Mouse (Mus musculus): ENCODE results near the gene Lamc1.
"Not testable (repeated sequence)": the region's sequence is repeated elsewhere in the genome, so short reads cannot be mapped to it uniquely, and the experiment has no call there.

The Lamc1 gene

GRCm38 (mm10) chr1:153332444-153333295 lies at the start of gene Lamc1:
TSS of gene Lamc1 (minus strand) at chr1:153332786.
- peak; percentile 90 to 91 for DNase-seq

DNA sequence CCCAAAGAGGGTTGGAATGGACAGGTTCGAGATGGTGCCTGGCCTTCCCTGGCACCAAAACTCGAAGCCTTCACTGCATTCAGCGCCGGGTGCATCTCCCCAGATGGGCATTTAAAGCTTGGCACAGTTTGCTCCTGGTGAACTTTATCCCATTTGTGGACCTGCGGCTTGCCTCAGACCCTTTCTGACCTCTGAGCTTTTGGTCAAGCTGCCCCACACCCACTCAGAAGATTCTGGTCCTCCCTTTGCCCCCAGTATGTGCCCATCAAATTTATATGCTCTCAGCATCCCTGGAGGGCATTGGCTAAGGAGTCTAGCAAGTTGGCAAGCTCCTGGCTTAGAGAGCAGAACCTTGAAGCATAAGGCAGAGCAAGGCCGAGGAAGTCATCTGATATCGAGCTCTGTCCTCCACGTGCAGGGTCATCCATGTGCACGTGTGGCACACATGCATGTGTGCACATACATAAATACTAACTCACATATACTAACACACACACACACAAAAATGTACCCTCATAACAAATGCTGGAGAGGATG lies 48.2 kb upstream of the Lamc1 start:
- no peak for DNase-seq

- DNase-seq, result no peak
Observed at GRCm38 (mm10) chr1:153379832-153380231, 47.2 kb upstream of the Lamc1 start.

- DNase-seq, result no peak
Observed at GRCm38 (mm10) chr1:153378587-153378986, 46.0 kb upstream of the Lamc1 start.

- DNase-seq, result no peak
Observed at GRCm38 (mm10) chr1:153376446-153376845, 43.9 kb upstream of the Lamc1 start.

DNA sequence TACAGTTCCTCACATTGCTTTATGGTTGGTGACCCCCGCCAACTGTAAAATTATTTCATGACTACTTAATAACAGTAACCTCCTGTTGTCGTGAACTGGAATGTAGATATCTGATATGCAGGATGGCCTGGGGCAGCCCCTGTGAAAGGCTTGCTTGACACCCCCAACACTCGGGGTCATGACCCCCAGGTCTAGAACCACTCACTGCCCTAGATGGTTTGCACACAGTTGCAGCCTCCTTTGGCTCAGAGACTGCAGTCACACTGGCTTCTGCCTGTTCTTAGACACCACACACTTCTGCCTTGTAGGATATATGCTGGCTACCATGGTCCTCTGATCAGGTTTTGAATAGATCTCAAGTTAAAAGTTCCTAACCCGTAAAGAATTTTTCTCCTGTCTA lies 41.5 kb upstream of the Lamc1 start:
- no peak for DNase-seq

GRCm38 (mm10) chr1:153371846-153372245 lies 39.3 kb upstream of the Lamc1 start:
- no peak for DNase-seq

- DNase-seq, result no peak
Observed at GRCm38 (mm10) chr1:153369011-153369410, 36.4 kb upstream of the Lamc1 start.

DNA sequence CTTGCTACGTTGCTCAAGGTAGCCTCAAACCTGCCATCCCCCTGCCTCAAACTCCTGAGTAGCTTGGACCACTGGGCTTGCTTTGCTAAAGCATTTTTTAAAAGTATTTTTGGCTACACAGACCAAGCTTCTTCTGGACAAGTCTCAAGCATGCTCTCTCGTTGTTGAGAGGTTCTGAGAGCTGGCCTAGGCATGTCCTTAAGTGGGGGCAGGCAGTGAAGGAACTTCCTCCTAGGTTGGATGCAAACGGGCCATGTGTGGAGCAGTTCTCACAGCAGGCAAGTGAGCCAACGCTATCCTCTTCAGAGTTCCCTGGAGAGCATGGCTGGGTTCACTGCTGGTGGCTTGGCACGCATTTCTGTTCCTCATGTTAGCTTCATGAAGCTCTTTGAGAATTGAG lies 34.5 kb upstream of the Lamc1 start:
- DNase-seq, result no peak

DNA sequence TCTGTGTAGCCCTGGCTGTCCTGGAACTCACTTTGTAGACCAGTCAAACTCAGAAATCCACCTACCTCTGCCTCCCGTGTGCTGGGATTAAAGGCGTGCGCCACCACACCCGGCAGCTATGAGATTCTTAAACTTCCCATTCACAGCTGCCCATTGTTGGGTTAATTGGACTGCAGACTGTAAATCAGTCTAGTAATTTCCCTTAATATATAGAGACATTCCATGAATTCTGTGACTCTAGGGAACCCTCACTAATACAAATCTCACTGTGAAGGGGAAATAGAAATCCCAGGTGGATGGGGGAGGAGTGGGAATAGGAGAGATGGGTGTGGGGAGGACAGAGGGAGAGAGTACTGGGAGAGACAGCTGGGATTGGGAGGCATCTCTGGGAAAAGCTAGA lies 29.3 kb upstream of the Lamc1 start:
- no peak for DNase-seq

GRCm38 (mm10) chr1:153360556-153360955 lies 28.0 kb upstream of the Lamc1 start:
- no peak for DNase-seq

- DNase-seq, result no peak
Observed at GRCm38 (mm10) chr1:153357218-153357617, 24.6 kb upstream of the Lamc1 start.

DNA sequence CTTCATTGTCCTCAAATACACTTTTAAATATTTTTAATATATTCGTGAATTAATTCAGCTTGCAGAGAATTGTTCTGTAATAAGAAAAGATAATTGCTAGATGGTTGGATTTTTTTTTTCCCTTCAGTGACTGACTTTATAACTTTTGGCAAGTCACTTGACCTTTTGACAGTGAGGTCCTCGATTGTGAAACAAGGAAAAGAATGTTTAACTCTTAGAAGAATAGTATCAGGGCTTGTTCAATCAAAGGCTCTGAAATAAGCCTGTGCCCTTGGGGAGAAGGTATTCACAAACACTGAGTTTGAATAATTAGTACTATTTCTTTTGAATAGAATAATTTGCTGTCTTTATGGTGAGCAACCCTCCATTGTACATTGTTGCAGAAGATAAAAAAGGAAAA lies 21.9 kb upstream of the Lamc1 start:
- DNase-seq, result no peak

GRCm38 (mm10) chr1:153353736-153354430 lies 21.3 kb upstream of the Lamc1 start:
- DNase-seq, result peak in 1 of 2 experiments; percentile 6

DNA sequence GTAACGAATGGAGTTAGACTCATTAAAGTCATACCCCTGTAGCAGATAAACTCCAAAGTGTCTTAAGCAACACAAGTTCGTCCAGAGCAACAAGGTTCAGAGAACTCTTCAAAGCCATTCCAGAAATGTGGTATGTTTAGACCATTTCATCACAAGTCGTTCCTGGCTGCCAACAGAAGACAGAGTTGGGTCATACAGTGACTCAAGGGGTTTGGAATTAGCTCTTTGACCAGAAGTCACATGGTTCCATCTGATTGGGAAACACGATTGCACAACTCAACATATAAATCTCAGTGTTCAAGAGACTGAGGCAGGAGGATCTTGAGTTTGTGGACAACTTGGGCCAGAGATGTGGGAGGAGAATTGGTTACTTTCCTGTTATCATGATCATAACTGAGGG lies 18.4 kb upstream of the Lamc1 start:
- DNase-seq, result no peak

GRCm38 (mm10) chr1:153347726-153348125 lies 15.1 kb upstream of the Lamc1 start:
- no peak for DNase-seq

GRCm38 (mm10) chr1:153347040-153347439 lies 14.5 kb upstream of the Lamc1 start:
- DNase-seq, result no peak

DNA sequence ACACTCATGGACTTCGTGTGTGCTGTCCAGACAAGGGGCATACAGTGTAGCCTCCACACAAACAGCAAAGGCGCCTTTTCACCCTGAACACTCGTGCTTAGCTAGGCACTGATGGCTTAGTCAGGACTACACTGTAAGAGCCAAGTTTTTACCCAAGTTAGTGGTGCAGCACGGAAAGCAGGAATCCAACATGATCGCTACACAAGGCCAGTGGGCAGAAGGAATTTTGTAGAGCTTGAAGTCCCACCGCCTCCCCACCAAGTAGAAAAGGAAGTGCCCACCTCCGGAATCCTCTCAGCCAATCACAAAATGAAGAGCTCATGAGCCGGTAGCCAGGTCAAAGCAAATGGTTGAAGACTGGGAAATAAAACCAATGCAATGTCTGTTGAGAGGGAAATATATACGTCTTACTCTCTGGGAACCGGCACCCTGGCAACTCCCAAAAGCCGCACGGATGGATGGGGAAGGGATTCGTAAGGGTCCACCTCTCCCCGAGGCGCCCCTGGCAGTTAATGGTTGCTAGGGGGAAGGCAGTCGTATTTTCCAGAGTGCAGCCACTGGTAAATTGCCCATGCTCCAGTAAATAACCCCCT lies 13.2 kb upstream of the Lamc1 start:
- DNase-seq, result peak in 1 of 2 experiments; percentile 15

DNA sequence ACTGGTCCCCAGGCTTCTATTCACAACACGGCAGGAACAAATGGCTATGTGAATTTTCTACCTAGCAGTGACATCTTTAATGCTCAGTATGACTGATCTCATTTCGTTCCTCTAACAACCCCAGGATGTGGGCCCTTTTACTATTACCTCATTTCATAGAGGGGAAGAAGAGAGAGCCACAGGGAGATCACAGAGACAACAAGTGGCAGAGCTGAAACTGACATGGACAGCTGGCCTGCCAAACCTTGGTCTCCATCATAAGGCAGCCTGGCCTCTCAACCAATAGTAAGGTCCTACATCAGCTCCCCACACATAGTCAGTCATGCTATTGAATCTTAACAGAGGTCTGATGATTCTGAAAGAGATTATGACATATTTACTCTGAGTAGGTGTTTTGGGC lies 12.4 kb upstream of the Lamc1 start:
- DNase-seq, result no peak

DNA sequence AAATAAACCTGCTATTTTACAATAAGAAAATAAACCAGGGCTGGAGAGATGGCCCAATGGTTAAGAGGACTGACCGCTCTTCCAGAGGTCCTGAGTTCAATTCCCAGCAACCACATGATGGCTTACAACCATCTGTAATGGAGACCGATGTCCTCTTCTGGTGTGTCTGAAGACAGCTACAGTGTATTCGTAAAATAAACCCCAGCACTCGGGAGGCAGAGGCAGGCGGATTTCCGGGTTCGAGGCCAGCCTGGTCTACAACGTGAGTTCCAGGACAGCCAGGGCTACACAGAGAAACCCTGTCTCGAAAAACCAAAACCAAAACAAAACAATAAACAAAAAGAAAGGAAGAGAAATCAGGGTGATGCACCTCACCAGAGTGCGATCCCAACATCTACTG lies 2.9 kb upstream of the Lamc1 start:
- DNase-seq, result not testable (repeated sequence)

GRCm38 (mm10) chr1:153333296-153334121 lies 923 bp upstream of the Lamc1 start:
- peak; percentile 32 to 41 for DNase-seq

GRCm38 (mm10) chr1:153331796-153332443 lies 666 bp downstream of the Lamc1 start:
- DNase-seq, result peak; percentile 64 to 74

Data from kidney, adult 8-10 months (tissue).